Mouse (Mus musculus) neural tube, embryonic 11.5 days (tissue): ENCODE results near the gene Inpp4a. TPM values are rescaled to one million over a fixed set of nuclear protein-coding genes. Genes with fewer than 3 reads are reported as not detected.

Experiments
- ATAC-seq: fragments of 200-750 bp; cut with Nextera tagmentation; 2 replicates; pipeline ENCODE4 v1.8.0; 2017; ENCODE audit warnings: moderate number of reproducible peaks, mild to moderate bottlenecking, moderate TSS enrichment, moderate library complexity; ENCODE audit not compliant: insufficient read depth, low FRiP score, low TSS enrichment
- DNase-seq: peaks from one replicate; pipeline ENCODE4 v3.0.0-alpha.2; 2015; ENCODE audit warnings: low spot score
- H3K27ac ChIP-seq: fragments of 300-500 bp; sonication (generic); 2 replicates; pipeline ENCODE4 v1.5.1; 2014; ENCODE audit warnings: low read depth, mild to moderate bottlenecking, low read length
- H3K27me3 ChIP-seq: fragments of 300-500 bp; sonication (generic); 2 replicates; pipeline ENCODE4 v1.6.1; 2014; ENCODE audit warnings: mild to moderate bottlenecking, low read length, mixed read lengths; ENCODE audit not compliant: control insufficient read depth, insufficient read depth
- H3K36me3 ChIP-seq: fragments of 300-500 bp; sonication (generic); 2 replicates; pipeline ENCODE4 v1.6.1; 2014; ENCODE audit warnings: mild to moderate bottlenecking, low read length, moderate library complexity, mixed read lengths; ENCODE audit not compliant: control insufficient read depth, insufficient read depth
- H3K4me1 ChIP-seq: fragments of 300-500 bp; sonication (generic); 2 replicates; pipeline ENCODE4 v1.6.1; 2014; ENCODE audit warnings: low read length, mixed read lengths; ENCODE audit not compliant: control insufficient read depth, insufficient read depth
- H3K4me2 ChIP-seq: fragments of 300-500 bp; sonication (generic); 2 replicates; pipeline ENCODE4 v1.6.1; 2014; ENCODE audit warnings: low read depth, mild to moderate bottlenecking, moderate library complexity
- H3K4me3 ChIP-seq: fragments of 300-500 bp; sonication (generic); 2 replicates; pipeline ENCODE4 v1.5.1; 2014; ENCODE audit warnings: low read depth, low read length
- H3K9ac ChIP-seq: fragments of 300-500 bp; sonication (generic); 2 replicates; pipeline ENCODE4 v1.6.1; 2014; ENCODE audit warnings: mild to moderate bottlenecking, low read length
- H3K9me3 ChIP-seq: fragments of 300-500 bp; sonication (generic); 2 replicates; pipeline ENCODE4 v1.6.1; 2016; ENCODE audit warnings: low read length; ENCODE audit not compliant: control insufficient read depth
- WGBS: fragments of 180-500 bp; shearing (Covaris S2); extraction: QIAGEN DNeasy Blood & Tissue Kit; methylation state at CpG from one replicate; pipeline ENCODE4 v1.1.7; 2014; 5-methylcytosine and 5-hydroxymethylcytosine counted together
- polyA plus RNA-seq: library from polyadenylated mRNA; unstranded; fragments of >200 nt; fragmentation: Nextera tagmentation; extraction: Ambion mirVana; gene quantifications from 2 replicates; pipeline ENCODE4 v1.2.1, GENCODE M21; 2014

Gene Inpp4a
- polyA plus RNA-seq, 1 experiment from 2014 or later: 25.8 TPM

- no peak overlapping the region for H3K9ac ChIP-seq
- H3K27ac ChIP-seq: no peak overlapping the region
- H3K36me3 ChIP-seq: no peaks in the 10 kb centered on the region; the same call in 1 of the 2 replicates
- ATAC-seq (no peak), DNase-seq (no peak)
- no peak overlapping the region for H3K4me3 ChIP-seq
- no peaks in the 10 kb centered on the region for H3K27me3 ChIP-seq
- H3K4me2 ChIP-seq: no peak overlapping the region
- H3K9me3 ChIP-seq: no peaks in the 10 kb centered on the region
- 86% methylated on average over 6 of the region's 6 CpGs for WGBS
- no peaks in the 10 kb centered on the region for H3K4me1 ChIP-seq
Measured at GRCm38 (mm10) chr1:37357173-37357572, 57.5 kb downstream of the Inpp4a start.

DNA sequence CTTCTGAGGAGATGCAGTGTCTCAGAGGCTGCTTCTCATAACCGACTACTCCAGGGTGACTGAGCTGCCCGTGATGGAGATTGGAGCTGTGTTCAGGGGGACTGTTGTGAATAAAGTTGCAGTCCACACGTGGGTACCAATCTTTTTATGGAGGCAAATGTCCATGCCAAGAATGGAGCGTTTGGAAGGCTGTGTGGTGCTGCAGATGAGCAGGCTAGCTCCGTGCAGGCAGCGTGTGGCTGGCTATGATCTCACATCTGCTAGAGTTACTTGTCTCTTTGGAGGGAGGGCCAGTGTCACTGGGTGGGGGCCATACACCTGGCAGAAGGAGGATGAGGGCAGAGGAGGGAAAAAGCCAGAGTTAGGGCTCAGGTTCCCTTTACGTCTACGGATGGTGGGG lies 59.0 kb downstream of the Inpp4a start:
- ATAC-seq (no peak), DNase-seq (no peak)
- no peak overlapping the region for H3K4me2 ChIP-seq
- H3K9ac ChIP-seq: no peak overlapping the region
- H3K27me3 ChIP-seq: no peaks in the 10 kb centered on the region
- no peak overlapping the region for H3K4me3 ChIP-seq
- H3K36me3 ChIP-seq: no peaks in the 10 kb centered on the region; the same call in 1 of the 2 replicates
- no peaks in the 10 kb centered on the region for H3K4me1 ChIP-seq
- WGBS: 89% methylated on average over 8 of the region's 8 CpGs
- no peak overlapping the region for H3K27ac ChIP-seq
- no peaks in the 10 kb centered on the region for H3K9me3 ChIP-seq

DNA sequence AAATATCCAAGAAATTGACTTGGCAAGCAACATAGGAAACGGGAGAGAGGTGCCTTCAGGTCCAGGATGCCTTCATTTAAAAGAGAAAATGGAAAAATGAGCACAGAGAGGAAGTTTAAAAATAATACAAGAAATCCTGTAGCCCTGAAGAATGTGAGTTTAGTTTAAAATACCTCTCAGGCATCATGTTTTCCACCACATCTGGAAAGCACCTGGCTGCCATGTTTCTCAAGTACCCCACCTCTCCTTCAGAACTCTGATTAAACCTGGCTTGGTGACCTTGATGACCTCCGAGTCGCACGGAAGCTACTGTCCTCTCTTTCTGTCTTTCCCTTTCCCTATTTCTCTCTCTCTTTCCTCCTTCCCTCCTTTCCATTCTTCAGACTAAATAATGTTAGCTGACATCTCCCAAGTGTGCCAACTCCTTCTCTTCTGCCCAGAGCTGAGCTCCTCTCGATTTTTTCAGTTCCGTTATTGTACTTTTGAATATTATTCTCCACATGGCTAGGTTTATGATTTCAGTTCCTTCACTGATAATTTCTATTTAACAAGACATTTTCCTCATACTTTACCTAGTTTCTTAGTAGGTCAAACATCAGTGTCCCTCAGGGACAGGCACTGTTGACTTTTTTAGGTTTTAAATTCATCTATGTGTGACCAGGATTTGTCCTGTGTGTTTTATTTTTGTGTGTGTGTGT lies 59.9 kb downstream of the Inpp4a start:
- DNase-seq (no peak), ATAC-seq (no peak)
- Histone ChIP-seq H3K27me3 (no peaks in the 10 kb centered on the region), H3K4me1 (no peaks in the 10 kb centered on the region), H3K4me3 (no peak overlapping the region), H3K36me3 (no peaks in the 10 kb centered on the region; the same call in 1 of the 2 replicates), H3K9ac (no peak overlapping the region), H3K4me2 (no peak overlapping the region), H3K27ac (no peak overlapping the region), H3K9me3 (no peaks in the 10 kb centered on the region)
- WGBS: 93% methylated on average over 6 of the region's 6 CpGs

GRCm38 (mm10) chr1:37360781-37361180 lies 61.1 kb downstream of the Inpp4a start:
- Histone ChIP-seq H3K27me3 (no peaks in the 10 kb centered on the region), H3K9ac (no peak overlapping the region), H3K27ac (no peak overlapping the region), H3K4me2 (no peak overlapping the region), H3K36me3 (no peaks in the 10 kb centered on the region; the same call in 1 of the 2 replicates), H3K4me3 (no peak overlapping the region), H3K9me3 (no peaks in the 10 kb centered on the region), H3K4me1 (no peaks in the 10 kb centered on the region)
- ATAC-seq (no peak), DNase-seq (no peak)
- 92% methylated on average over 3 of the region's 3 CpGs for WGBS

DNA sequence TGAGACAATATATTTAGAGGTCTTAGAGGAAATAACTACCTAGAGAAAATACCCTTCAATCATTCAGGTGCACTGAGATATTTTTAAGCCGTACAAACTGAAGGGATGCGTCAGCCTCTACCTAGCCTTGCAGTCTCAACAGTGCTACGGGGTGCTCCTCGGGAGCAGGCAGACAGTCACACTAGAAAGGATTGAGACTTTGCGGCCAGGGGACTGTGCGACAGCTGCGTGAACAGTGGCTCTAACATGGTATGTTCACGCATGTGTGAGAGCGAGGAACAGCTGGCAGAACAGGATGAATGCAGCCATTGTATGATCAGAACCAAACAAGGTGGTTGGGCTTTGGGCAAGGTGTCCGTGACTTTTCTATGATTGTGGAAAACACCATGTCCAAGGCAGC lies 63.1 kb downstream of the Inpp4a start:
- DNase-seq (no peak), ATAC-seq (no peak)
- 82% methylated on average over 10 of the region's 10 CpGs for WGBS
- no peaks in the 10 kb centered on the region for H3K36me3 ChIP-seq
- H3K27me3 ChIP-seq: no peaks in the 10 kb centered on the region
- H3K27ac ChIP-seq: no peak overlapping the region
- H3K4me2 ChIP-seq: no peak overlapping the region
- H3K4me3 ChIP-seq: no peak overlapping the region
- H3K9ac ChIP-seq: no peak overlapping the region
- H3K9me3 ChIP-seq: no peaks in the 10 kb centered on the region
- no peaks in the 10 kb centered on the region for H3K4me1 ChIP-seq

DNA sequence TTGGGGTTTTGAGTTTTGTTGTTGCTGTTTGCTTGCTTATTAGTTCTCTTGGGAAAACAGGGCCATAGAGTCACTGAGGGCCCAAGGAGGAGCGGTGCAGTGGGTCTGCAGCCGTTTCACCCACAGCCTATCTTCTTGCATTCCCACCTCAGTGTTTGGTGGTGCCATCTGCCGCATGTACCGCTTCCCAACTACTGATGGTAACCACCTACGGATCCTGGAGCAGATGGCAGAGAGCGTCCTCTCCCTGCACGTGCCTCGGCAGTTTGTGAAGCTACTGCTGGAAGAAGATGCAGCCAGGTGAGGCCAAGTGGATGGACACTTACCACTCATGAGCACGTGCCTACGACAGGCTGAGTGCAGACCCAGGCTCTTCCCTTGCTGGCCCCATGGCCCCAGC lies 68.5 kb downstream of the Inpp4a start:
- Histone ChIP-seq H3K9me3 (no peaks in the 10 kb centered on the region), H3K4me3 (no peak overlapping the region), H3K4me2 (no peak overlapping the region), H3K9ac (no peak overlapping the region), H3K36me3 (no peaks in the 10 kb centered on the region), H3K27ac (no peak overlapping the region), H3K4me1 (no peaks in the 10 kb centered on the region), H3K27me3 (no peaks in the 10 kb centered on the region)
- no peak for ATAC-seq
- WGBS: 93% methylated on average over 10 of the region's 10 CpGs
- no peak for DNase-seq

- Histone ChIP-seq H3K27ac (no peak overlapping the region), H3K9ac (no peak overlapping the region), H3K4me3 (no peak overlapping the region), H3K4me1 (no peaks in the 10 kb centered on the region), H3K4me2 (no peak overlapping the region), H3K9me3 (no peaks in the 10 kb centered on the region), H3K36me3 (no peaks in the 10 kb centered on the region), H3K27me3 (no peaks in the 10 kb centered on the region)
- 89% methylated on average over 7 of the region's 7 CpGs for WGBS
- DNase-seq (no peak), ATAC-seq (no peak)
Measured at GRCm38 (mm10) chr1:37368768-37369385, 69.2 kb downstream of the Inpp4a start.

GRCm38 (mm10) chr1:37376177-37376576 lies 76.5 kb downstream of the Inpp4a start:
- Histone ChIP-seq H3K9me3 (no peaks in the 10 kb centered on the region), H3K27me3 (no peaks in the 10 kb centered on the region), H3K4me3 (no peak overlapping the region), H3K9ac (no peak overlapping the region), H3K27ac (no peak overlapping the region), H3K36me3 (no peaks in the 10 kb centered on the region; the same call in 1 of the 2 replicates), H3K4me2 (no peak overlapping the region), H3K4me1 (no peaks in the 10 kb centered on the region)
- no peak for DNase-seq
- 90% methylated on average over 8 of the region's 8 CpGs for WGBS
- ATAC-seq: no peak

DNA sequence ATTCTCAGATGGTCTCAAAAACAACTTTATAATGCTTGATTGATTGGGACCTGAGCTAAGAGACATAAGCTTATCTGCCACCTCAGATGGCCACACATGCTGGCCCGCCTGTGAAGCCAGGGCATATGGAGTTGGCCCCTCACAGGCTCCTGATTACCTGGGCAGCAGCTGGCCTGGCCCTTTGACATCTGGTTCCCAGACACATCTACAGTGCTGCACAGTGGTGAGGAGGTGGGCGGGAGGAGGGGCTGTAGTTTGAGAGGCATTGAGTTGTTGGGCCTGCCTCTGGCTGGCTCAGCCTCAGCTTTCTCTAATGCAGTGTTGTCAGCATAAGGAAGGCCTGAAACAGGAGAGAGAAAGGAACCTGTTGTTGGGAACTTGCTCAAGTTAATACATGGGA lies 77.1 kb downstream of the Inpp4a start:
- H3K27me3 ChIP-seq: no peaks in the 10 kb centered on the region
- WGBS: 81% methylated on average over 2 of the region's 2 CpGs
- H3K4me3 ChIP-seq: no peak overlapping the region
- ATAC-seq (no peak), DNase-seq (no peak)
- no peak overlapping the region for H3K4me2 ChIP-seq
- no peaks in the 10 kb centered on the region for H3K4me1 ChIP-seq
- H3K27ac ChIP-seq: no peak overlapping the region
- no peaks in the 10 kb centered on the region for H3K9me3 ChIP-seq
- no peaks in the 10 kb centered on the region; the same call in 1 of the 2 replicates for H3K36me3 ChIP-seq
- H3K9ac ChIP-seq: no peak overlapping the region
